Mouse (Mus musculus) brain, embryonic 14.5 days (tissue): ENCODE measurements around the gene Rnft2.

Experiments
- CTCF ChIP-seq: fragments of 200-500 bp; IDR thresholded peaks from 2 replicates; pipeline ENCODE4 v1.5.1; 2012; ENCODE audit warnings: inconsistent platforms, mild to moderate bottlenecking, moderate library complexity, borderline replicate concordance; ENCODE audit not compliant: insufficient read depth, insufficient read length; ENCODE audit errors: extremely low read depth
- POLR2A ChIP-seq: fragments of 200-500 bp; IDR thresholded peaks from 2 replicates; pipeline ENCODE4 v1.6.1; 2012; ENCODE audit warnings: mild to moderate bottlenecking, inconsistent platforms, borderline replicate concordance; ENCODE audit not compliant: poor library complexity, insufficient read depth, insufficient read length, severe bottlenecking; ENCODE audit errors: extremely low read depth

DNA sequence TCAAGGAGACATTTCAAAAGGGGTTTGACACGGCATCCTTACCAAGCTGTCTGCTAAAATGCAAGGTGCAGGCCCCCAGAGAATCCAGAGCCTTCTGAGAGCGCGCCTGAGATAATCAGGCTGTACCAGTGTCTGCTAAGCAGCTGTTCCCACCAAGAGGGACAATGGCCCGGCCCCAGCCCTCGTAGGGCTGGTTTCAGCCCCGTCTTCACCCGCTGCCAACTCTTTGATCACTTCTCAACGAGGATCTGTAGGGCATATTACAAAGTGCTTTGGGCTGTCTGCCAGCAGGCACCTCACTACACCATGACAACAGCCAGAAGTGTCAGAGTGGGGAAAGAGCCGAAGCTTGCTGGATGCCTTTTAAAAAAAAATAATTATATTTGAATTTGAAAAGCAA, 29.6 kb upstream of the Rnft2 start:
- no peak for TF ChIP-seq CTCF
- no peak for TF ChIP-seq POLR2A
